Mouse (Mus musculus) ES-Bruce4 (cell line): ENCODE data around the gene Gsg1l2. TPM values are rescaled to one million over a fixed set of nuclear protein-coding genes. Genes with fewer than 3 reads are reported as not detected.

ENCODE experiments used
- H3K27ac ChIP-seq: 2 replicates; pipeline ENCODE4 v1.5.1; 2012; ENCODE audit warnings: low read length, inconsistent platforms; ENCODE audit not compliant: insufficient read depth
- H3K27me3 ChIP-seq: 2 replicates; pipeline ENCODE4 v1.6.1; 2012; ENCODE audit warnings: mild to moderate bottlenecking, low read length, inconsistent platforms; ENCODE audit not compliant: control insufficient read depth, poor library complexity, insufficient read depth, severe bottlenecking
- H3K36me3 ChIP-seq: 2 replicates; pipeline ENCODE4 v1.6.1; 2012; ENCODE audit warnings: inconsistent platforms, mild to moderate bottlenecking, low read length, moderate library complexity; ENCODE audit not compliant: control insufficient read depth, poor library complexity, insufficient read depth, severe bottlenecking
- H3K4me1 ChIP-seq: one replicate; pipeline ENCODE4 v1.8.1; 2011; ENCODE audit warnings: low read length; ENCODE audit not compliant: control insufficient read depth, insufficient read depth
- H3K4me3 ChIP-seq: 2 replicates; pipeline ENCODE4 v1.5.1; 2011; ENCODE audit warnings: low read depth, mild to moderate bottlenecking, low read length
- H3K9ac ChIP-seq: 2 replicates; pipeline ENCODE4 v1.6.1; 2012; ENCODE audit warnings: low read depth, mild to moderate bottlenecking, inconsistent platforms; ENCODE audit not compliant: poor library complexity, severe bottlenecking
- H3K9me3 ChIP-seq: replicated peaks from 2 replicates; pipeline ENCODE4 v1.6.1; 2012; ENCODE audit warnings: mild to moderate bottlenecking, low read length, inconsistent platforms; ENCODE audit not compliant: control insufficient read depth, poor library complexity, insufficient read depth, severe bottlenecking
- CTCF ChIP-seq: IDR thresholded peaks from one replicate; pipeline ENCODE4 v1.8.1; 2011; ENCODE audit warnings: low read depth, low read length
- EP300 ChIP-seq: IDR thresholded peaks from 2 replicates; pipeline ENCODE4 v1.6.1; 2011; ENCODE audit warnings: low read depth, low read length; ENCODE audit not compliant: insufficient read depth
- POLR2A ChIP-seq: IDR thresholded peaks from one replicate; pipeline ENCODE4 v1.8.1; 2011; ENCODE audit warnings: low read length; ENCODE audit not compliant: insufficient read depth
- polyA plus RNA-seq: library from polyadenylated mRNA; stranded (reverse); fragments of >200 nt; gene quantifications from 2 replicates; pipeline ENCODE4 v1.2.4, GENCODE M21; 2011; ENCODE audit warnings: low read depth; ENCODE audit not compliant: missing spikeins, insufficient read depth, insufficient read length

Gsg1l2 gene
- polyA plus RNA-seq, 1 experiment: not detected

DNA sequence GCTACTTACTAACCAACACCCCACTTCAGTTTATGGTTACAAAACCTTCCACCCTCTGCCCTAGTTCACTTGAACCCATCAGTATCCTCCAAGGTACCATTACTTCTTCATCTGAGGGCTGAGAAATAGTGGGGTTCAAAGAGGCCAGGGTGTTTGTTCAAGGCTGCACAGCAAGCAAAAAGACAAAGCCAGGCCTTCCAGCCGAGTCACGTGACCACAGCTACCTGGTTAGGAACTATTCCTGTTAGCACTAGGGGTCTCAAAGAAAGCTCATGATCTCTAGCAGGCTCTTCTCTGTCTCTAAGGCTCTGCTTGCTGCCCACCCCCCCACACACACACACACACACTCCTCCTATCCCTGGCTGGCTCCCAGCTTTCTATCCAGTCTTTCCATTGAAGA, 2.7 kb upstream of the Gsg1l2 start:
- TF ChIP-seq POLR2A (no peak), EP300 (no peak), CTCF (no peak)
- no peaks in the 10 kb centered on the region for H3K27me3 ChIP-seq
- no peak overlapping the region for H3K9ac ChIP-seq
- no peaks in the 10 kb centered on the region for H3K36me3 ChIP-seq
- H3K9me3 ChIP-seq: no peaks in the 10 kb centered on the region
- H3K27ac ChIP-seq: no peak overlapping the region
- H3K4me3 ChIP-seq: no peak overlapping the region
- H3K4me1 ChIP-seq: no peaks in the 10 kb centered on the region

DNA sequence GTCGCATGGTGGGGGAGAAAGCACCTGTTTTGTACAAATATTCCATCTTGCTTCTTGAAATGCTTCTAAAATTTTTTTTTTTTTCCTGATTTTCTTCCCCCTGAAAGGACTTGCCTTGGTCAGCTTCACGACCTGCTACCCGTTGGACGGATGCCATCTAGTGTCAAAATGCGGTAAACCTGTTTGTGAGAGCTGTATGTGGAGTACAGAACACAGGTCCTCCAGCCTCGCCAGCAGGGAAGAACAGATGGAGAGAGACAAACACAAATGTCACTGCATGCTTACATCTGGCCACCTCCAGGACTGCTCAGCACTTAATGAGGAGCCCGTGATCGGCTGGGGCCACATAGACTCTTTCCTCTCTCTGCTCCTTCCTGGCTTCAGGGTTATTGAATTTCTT, 1.8 kb upstream of the Gsg1l2 start:
- Histone ChIP-seq H3K36me3 (no peaks in the 10 kb centered on the region), H3K4me1 (no peaks in the 10 kb centered on the region), H3K9ac (no peak overlapping the region), H3K9me3 (no peaks in the 10 kb centered on the region), H3K4me3 (no peak overlapping the region), H3K27me3 (no peaks in the 10 kb centered on the region), H3K27ac (no peak overlapping the region)
- no peak for TF ChIP-seq EP300
- TF ChIP-seq CTCF: peak; percentile 36
- TF ChIP-seq POLR2A: no peak

DNA sequence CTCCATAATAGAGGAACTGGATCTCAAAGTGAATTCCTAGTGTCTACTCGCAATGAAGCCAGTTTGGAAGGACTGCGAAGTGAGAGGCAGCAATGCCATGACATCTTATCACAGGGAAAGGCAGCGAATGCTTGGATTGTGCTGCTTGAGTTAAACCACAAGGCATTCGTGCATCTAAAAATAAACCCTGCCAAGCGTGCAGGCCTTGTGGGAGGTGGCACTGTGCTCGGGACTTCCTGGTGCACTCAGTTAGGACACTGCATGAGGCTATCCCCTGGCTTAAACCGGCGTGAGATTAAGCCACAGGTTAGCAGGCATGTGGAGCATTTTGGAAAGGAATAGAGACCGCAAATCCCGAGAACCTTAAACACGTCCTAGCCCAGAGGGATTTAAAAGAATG, 15.8 kb downstream of the Gsg1l2 start:
- no peaks in the 10 kb centered on the region for H3K9me3 ChIP-seq

DNA sequence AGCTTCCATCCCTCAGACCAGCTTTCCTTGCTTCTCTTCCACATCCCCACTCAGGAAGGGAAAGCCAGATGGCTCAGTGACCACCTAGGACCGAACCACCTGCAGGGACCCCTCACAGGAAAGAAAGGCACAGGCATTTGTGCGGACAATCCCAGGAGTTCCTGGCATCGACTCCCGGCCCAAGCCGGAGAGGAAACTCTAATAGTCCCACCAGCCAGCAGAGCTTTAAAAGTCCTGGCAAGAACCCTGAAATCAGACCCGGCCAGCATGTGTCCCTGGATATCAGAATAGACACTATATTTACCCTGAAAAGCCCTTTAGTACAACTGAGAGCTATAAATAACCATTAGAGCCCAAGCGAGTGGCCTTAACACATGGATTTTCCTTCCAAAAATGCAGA, 23.5 kb downstream of the Gsg1l2 start, which contains the start of gene Dhrs7c:
Dhrs7c (plus strand) TSS at position 257 of the 400 bp plus-strand sequence.
- Histone ChIP-seq H3K4me3 (no peak within 1 kb of the TSS), H3K36me3 (no peaks in the 10 kb centered on the region), H3K9ac (no peak within 1 kb of the TSS), H3K9me3 (no peaks in the 10 kb centered on the region), H3K27ac (no peak within 1 kb of the TSS), H3K4me1 (no peaks in the 10 kb centered on the region), H3K27me3 (no peaks in the 10 kb centered on the region)
- TF ChIP-seq POLR2A: no peak
- TF ChIP-seq EP300: no peak
- TF ChIP-seq CTCF: no peak

More for the DNA sequence above, 15.8 kb downstream of the Gsg1l2 start:
- Histone ChIP-seq H3K9ac (no peak overlapping the region), H3K36me3 (no peaks in the 10 kb centered on the region), H3K4me3 (no peak overlapping the region), H3K27me3 (no peaks in the 10 kb centered on the region), H3K4me1 (no peaks in the 10 kb centered on the region), H3K27ac (no peak overlapping the region)
- TF ChIP-seq CTCF (no peak), EP300 (no peak), POLR2A (no peak)

DNA sequence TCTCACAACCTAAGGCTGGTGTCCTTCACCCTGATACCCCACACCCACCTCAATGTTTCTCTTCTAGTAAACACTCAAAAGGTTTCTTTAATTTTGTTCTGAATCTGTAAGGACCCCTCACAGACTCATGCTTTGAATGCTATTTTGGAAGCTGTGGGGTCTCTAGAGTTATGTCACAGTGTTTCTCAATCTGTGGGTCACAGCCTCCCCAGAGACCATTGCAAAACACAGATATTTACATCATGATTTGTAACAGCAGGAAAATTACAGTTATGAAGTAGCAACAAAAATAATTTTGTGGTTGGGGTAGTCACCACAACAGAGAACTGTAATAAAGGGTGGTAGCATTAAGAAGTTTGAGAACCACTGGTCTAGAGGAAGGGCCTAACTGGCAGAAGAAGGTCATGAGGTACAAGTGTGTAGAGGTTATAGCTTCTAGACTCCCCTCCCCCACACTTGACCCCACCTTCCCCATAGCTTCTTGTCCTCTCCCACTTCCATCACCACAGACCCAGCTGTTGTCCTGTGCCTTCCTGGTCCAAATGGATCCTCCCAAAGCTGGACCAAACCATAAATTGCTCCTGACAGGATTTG, 25.8 kb downstream of the Gsg1l2 start:
- no peaks in the 10 kb centered on the region for H3K4me1 ChIP-seq
- TF ChIP-seq POLR2A (no peak), EP300 (no peak), CTCF (no peak)
- H3K9me3 ChIP-seq: no peaks in the 10 kb centered on the region
- no peak overlapping the region for H3K27ac ChIP-seq
- H3K36me3 ChIP-seq: no peaks in the 10 kb centered on the region
- no peak overlapping the region for H3K9ac ChIP-seq
- no peak overlapping the region for H3K4me3 ChIP-seq
- no peaks in the 10 kb centered on the region for H3K27me3 ChIP-seq

DNA sequence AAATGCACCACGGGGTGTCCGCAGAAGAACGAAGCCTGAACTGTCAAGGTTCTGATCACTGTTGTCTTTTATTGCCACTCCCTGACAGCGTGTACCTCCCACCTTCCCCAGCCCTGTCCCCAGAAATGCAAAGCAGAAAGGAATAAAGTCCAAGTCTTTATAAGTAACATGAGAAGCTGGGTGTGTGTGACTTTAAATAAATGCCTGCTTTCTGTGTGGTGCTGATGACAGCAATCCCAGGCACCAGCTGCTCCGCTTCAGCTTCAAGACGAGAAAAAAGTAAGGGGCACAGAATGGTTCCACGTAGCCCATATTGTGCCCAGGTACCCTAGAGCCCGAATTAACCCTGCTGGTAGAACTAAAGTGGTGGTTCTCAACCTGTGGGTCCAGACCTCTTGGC, 26.8 kb downstream of the Gsg1l2 start:
- TF ChIP-seq EP300 (no peak), POLR2A (no peak), CTCF (no peak)
- Histone ChIP-seq H3K4me1 (no peaks in the 10 kb centered on the region), H3K36me3 (no peaks in the 10 kb centered on the region), H3K4me3 (no peak overlapping the region), H3K27ac (no peak overlapping the region), H3K9ac (no peak overlapping the region), H3K27me3 (no peaks in the 10 kb centered on the region), H3K9me3 (no peaks in the 10 kb centered on the region)
